Mouse (Mus musculus) left cerebral cortex, adult 18-20 months (tissue): ENCODE measurements around the gene B4galnt3. TPM values are rescaled to one million over a fixed set of nuclear protein-coding genes. Genes with fewer than 3 reads are reported as not detected.
A peak's percentile ranks its signal among the peaks of the same experiment; 100 is the strongest.

Experiments
- DNase-seq, 2 experiments: peaks; one replicate each; pipeline ENCODE4 v3.0.0; 2021 to 2022; ENCODE audit warnings: low spot score in 2 of 2, mixed read lengths in 1 of 2
- total RNA-seq, 2 experiments: library from RNA; stranded (reverse); gene quantifications; 2 replicates each; pipeline ENCODE4 v1.2.3; 2021

B4galnt3 gene
- total RNA-seq, 2 experiments from 2014 or later = 1.1 to 1.2 TPM

GRCm38 (mm10) chr6:120275301-120275700 lies 19.1 kb downstream of the B4galnt3 start:
- DNase-seq = peak in 1 of 2 experiments; percentile 15

GRCm38 (mm10) chr6:120274887-120275286 lies 19.5 kb downstream of the B4galnt3 start:
- DNase-seq = no peak

GRCm38 (mm10) chr6:120274181-120274580 lies 20.2 kb downstream of the B4galnt3 start:
- no peak for DNase-seq

DNA sequence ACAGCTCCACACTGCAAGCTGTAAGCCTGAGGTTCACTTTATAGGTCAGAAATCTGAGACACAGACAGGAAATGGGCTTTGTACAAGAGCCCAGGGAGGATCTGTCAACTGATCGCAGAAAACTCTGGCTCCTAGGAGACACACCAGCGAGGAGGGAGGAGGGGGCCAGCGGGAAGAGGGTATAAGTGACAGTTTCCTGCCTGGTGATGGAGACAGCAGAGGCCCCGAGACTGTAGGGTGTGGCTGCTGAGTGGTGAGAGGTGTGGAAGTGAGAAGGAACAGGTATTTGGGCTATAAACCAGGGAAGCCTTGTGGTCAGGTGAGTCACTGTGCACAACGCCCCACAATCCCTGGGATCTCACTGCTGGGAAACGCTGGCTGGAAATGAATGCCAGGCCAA lies 30.2 kb downstream of the B4galnt3 start:
- DNase-seq = no peak

- no peak for DNase-seq
These were observed 30.8 kb downstream of the B4galnt3 start for GRCm38 (mm10) chr6:120263608-120264007.

- no peak for DNase-seq
These were observed 31.4 kb downstream of the B4galnt3 start for GRCm38 (mm10) chr6:120262886-120263531.

DNA sequence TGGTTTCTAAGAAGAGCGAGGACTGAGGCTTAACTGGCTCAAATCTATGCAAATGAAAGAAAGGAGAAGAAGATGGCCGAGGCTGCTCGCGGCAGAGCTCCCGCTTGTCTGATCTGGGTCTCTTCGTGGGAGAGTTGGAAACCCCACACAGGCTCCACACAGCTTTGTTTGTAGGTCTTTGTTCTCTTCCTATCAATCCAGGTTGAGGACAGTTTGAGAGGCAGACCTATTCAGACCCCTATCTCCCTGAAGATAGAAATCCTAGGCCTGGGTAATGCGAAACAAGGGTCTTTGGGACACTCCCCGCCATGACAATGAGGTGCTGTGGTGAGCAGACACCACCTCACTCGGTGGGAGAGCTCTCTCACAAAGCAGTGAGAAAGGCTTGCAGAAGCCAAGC lies 34.9 kb downstream of the B4galnt3 start:
- DNase-seq = no peak

GRCm38 (mm10) chr6:120256431-120256935 lies 37.9 kb downstream of the B4galnt3 start:
- no peak for DNase-seq

- DNase-seq = peak; percentile 41 to 62
These were observed 38.7 kb downstream of the B4galnt3 start for GRCm38 (mm10) chr6:120255701-120256100.

DNA sequence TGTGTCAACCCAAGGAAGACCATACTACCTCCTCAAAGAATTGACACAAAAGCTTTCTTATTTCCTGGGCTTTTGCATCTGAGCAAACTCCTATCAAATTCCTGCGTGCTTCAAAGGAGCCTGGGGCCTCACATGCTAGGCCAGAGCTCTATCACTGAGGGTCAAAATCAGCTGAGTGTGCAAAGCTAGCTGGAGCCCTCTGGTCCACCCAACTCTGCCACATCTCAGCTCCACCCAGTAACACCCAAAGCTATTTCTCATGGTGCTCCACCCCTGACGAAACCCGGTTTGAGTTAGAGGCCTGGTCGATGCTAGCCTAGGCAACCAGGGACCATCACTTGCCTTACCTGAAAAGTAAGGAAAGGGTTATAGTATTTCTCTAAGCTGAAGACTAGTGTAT lies 39.2 kb downstream of the B4galnt3 start:
- DNase-seq = no peak

GRCm38 (mm10) chr6:120254640-120255039 lies 39.7 kb downstream of the B4galnt3 start:
- DNase-seq = no peak

- DNase-seq = no peak
These were observed 41.6 kb downstream of the B4galnt3 start for GRCm38 (mm10) chr6:120252741-120253140.

DNA sequence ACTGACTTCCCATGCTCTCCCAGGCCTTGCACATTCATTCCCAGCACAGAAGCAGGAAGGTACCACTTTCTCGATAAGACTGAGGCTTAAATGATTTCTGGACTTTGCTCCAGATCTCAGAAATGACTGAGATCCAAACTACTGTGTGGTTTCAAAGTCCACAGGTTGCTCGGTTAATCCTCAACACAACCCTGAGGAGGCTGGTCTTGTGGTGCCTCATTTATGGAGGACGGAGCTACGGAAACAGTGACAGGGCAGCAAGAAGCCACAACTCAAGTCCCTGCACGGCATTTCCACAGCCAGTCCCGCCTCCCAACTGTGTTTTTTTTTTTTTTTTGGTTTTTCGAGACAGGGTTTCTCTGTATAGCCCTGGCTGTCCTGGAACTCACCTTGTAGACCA lies 43.3 kb downstream of the B4galnt3 start:
- DNase-seq = no peak

- no peak for DNase-seq
These were observed 44.5 kb downstream of the B4galnt3 start for GRCm38 (mm10) chr6:120249831-120250230.

GRCm38 (mm10) chr6:120246676-120247075 lies 47.7 kb downstream of the B4galnt3 start:
- DNase-seq = no peak

- DNase-seq = no peak
These were observed 51.1 kb downstream of the B4galnt3 start for GRCm38 (mm10) chr6:120243250-120243649.

DNA sequence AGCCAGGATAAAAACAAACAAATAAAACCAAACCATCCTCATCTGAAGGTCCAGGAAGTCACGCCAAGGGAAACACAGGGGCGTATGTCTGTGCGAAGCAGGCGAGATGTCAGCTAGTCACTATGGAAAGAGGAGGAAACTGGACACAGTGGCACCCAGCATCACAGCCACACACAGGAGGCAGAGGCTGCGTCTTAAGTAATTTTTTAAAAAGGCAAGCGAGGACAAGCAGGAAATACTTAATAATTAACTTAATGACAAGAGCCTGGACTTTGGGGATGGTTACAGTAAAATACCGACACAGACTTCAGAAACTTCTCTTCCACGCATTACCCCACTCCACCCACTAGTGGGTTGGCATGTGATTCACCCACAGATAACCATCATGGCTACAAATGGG lies 51.8 kb downstream of the B4galnt3 start:
- no peak for DNase-seq

DNA sequence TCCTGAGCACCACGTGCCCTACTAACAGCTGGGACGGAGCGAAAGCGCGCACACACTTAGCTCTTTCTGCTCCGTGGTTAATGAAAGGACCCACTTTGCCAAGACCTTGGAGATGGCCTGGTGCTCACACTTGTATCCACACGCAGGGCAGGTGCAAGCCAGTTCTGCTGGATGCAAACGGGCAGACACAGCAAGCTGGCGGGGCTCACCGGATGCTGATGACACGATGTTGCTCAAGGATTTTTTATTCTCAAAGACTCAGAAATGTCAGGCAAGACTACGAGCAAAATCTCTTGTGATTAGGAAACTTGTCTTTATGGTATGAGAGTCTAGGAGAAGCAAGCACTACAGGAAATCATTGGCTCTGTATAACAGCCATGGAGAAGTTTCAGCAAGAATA lies 52.9 kb downstream of the B4galnt3 start:
- no peak for DNase-seq

DNA sequence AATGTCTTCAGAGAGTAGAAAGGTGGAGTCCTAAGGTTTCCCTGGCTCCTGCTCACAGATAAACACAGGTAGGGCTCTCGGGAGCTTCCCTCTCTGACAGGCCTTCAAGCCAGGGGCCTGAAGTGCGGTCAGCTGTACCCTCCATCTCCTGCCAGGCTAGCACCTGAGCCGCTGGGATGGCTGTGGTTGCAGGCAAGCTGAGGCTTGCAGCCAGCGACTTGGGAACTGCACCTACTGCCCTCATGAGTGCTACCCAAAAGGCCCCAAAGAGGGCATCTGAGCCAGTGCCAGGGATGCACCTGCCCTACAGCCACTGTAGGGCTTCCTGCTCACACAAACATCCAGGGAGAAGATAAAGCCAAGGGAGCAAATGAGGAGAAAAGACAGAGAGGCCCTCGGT lies 53.9 kb downstream of the B4galnt3 start:
- DNase-seq = no peak

DNA sequence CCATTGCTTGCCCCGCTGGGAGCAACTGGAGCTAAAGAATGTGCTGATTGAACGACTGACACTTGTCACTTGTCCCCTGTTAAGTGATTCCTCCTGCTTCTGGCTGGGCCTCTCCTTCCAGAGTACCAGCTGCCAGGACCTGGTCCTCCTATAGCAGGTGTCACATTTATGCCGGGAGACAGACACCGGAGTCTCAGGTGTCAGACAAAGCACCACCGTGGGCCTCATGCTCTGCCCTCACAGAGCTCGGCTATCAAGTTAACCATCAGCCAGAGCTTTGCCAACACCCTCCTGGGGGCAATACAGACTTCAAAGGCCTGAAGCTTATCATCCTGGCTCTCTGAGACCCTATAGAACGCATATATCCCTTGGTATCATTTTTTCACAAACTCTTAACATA lies 58.5 kb downstream of the B4galnt3 start:
- no peak for DNase-seq

GRCm38 (mm10) chr6:120232885-120233284 lies 61.5 kb downstream of the B4galnt3 start:
- DNase-seq = no peak

- no peak for DNase-seq
These were observed 63.9 kb downstream of the B4galnt3 start for GRCm38 (mm10) chr6:120230441-120230840.

DNA sequence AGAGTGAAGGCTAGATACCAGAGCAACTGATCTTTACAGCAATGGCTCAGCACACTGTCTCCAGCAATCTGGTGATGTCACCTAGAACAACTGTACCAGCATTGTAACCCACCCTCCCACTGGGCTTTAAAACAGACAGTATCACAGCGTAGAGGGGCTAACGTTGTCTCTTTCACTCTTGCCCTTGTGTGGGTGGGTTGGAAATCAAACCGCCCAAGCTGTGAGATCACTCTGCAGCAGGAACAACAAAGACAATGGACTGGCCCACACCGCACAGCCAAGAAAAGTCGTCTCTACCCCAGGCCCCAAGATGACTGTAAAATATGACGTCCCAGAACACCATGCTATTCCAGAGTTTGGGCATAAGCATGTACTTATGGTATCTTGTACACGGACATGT lies 64.6 kb downstream of the B4galnt3 start:
- DNase-seq = no peak
